ENCODE assay signal across 8 mouse cellular contexts in genomic region chr6:34710848-34711247, GRCm38 (mm10).
DNase-seq lines count a peak whose midpoint lies in the region; ATAC-seq and TF ChIP-seq lines count a peak whose summit lies in the region.

No protein-coding gene starts in this region.

- intact Hi-C loops in gastrocnemius, adult 2 months (cut with DNase I) = no loop called here

- 73% methylated on average over 5 of the region's 5 CpGs for WGBS in forebrain, embryonic 16.5 days
- WGBS in liver, embryonic 16.5 days (ENCODE audit: insufficient replicate concordance) = 50% methylated on average over 5 of the region's 5 CpGs

- H3K4me1 ChIP-seq in forebrain, embryonic 16.5 days (replicated peaks; ENCODE audit: control insufficient read depth, insufficient read depth, low read length) = peaks cover 23% of the 10 kb centered on the region
- H3K4me1 ChIP-seq in liver, embryonic 16.5 days (ENCODE audit: control insufficient read depth, low read depth, low read length) = peaks cover under 1% of the 10 kb centered on the region; the same call in 1 of the 2 replicates

- H3K27ac ChIP-seq in gastrocnemius, adult 2 months = peak overlapping the region; percentile 82
- no peak overlapping the region for H3K27ac ChIP-seq in forebrain, embryonic 16.5 days (ENCODE audit: low read length)
- H3K27ac ChIP-seq in liver, embryonic 16.5 days (ENCODE audit: low read length) = peak overlapping the region; percentile 84

- no peaks in the 10 kb centered on the region for H3K27me3 ChIP-seq in forebrain, embryonic 16.5 days (replicated peaks; ENCODE audit: control insufficient read depth, insufficient read depth, low read length)
- no peaks in the 10 kb centered on the region for H3K27me3 ChIP-seq in liver, embryonic 16.5 days (ENCODE audit: control insufficient read depth, insufficient read depth, low read depth, low read length)

- TF ChIP-seq POLR2A in brain, embryonic 14.5 days (IDR thresholded peaks at IDR 0.05; ENCODE audit: borderline replicate concordance, extremely low read depth, insufficient read depth, insufficient read length, poor library complexity, severe bottlenecking) = no peak

- H3K4me3 ChIP-seq in gastrocnemius, adult 2 months = peak overlapping the region; percentile 70
- no peak overlapping the region; the same call in 1 of the 2 replicates for H3K4me3 ChIP-seq in forebrain, embryonic 16.5 days (replicated peaks; ENCODE audit: low read length)
- peak overlapping the region; percentile 54 for H3K4me3 ChIP-seq in liver, embryonic 16.5 days (ENCODE audit: low read depth, low read length)

- 0 out of 2 replicates have a peak overlapping the region, but pooled peaks have one; percentile 7 for H3K9ac ChIP-seq in forebrain, embryonic 16.5 days (replicated peaks; ENCODE audit: low read depth, low read length)
- peak overlapping the region; percentile 18; the same call in 1 of the 2 replicates for H3K9ac ChIP-seq in liver, embryonic 16.5 days (ENCODE audit: low read depth, low read length)

- ATAC-seq in forebrain, embryonic 16.5 days = no peak
- no peak for ATAC-seq in liver, embryonic 16.5 days (ENCODE audit: low read depth)
- no peak for ATAC-seq in megakaryocyte progenitor cell, adult 5-6 weeks (replicated peaks; ENCODE audit: poor library complexity)

- no peak for TF ChIP-seq CTCF in gastrocnemius, adult 2 months (IDR thresholded peaks at IDR 0.05)
- TF ChIP-seq CTCF in brain, embryonic 14.5 days (IDR thresholded peaks at IDR 0.05; ENCODE audit: borderline replicate concordance, extremely low read depth, insufficient read depth, insufficient read length) = no peak

- H3K4me2 ChIP-seq in forebrain, embryonic 16.5 days (ENCODE audit: low read length) = peak overlapping the region; percentile 67
- H3K4me2 ChIP-seq in liver, embryonic 16.5 days (ENCODE audit: low read depth, low read length) = peak overlapping the region; percentile 41

- H3K9me3 ChIP-seq in forebrain, embryonic 16.5 days (ENCODE audit: control insufficient read depth, low read length) = no peaks in the 10 kb centered on the region
- H3K9me3 ChIP-seq in liver, embryonic 16.5 days (replicated peaks; ENCODE audit: control insufficient read depth, low read length) = no peaks in the 10 kb centered on the region

- DNase-seq in gastrocnemius, adult 2 months = no peak
- no peak for DNase-seq in gastrocnemius, postnatal 25 days
- peak; percentile 10 for DNase-seq in brain, embryonic 14.5 days (ENCODE audit: low read depth)
- DNase-seq in urinary bladder, postnatal 4 days (ENCODE audit: low spot score in 2 of 2) = no peak
- DNase-seq in layer of hippocampus, adult 18-20 months (ENCODE audit: low spot score in 2 of 2) = no peak

- H3K36me3 ChIP-seq in forebrain, embryonic 16.5 days (ENCODE audit: control insufficient read depth, insufficient read depth) = no peaks in the 10 kb centered on the region
- H3K36me3 ChIP-seq in liver, embryonic 16.5 days (ENCODE audit: control insufficient read depth, insufficient read depth) = no peaks in the 10 kb centered on the region
